Mouse (Mus musculus) thymus, adult 2 months (tissue): ENCODE data around the gene Epha6.

ENCODE experiments used
- CTCF ChIP-seq: fragments of 200-500 bp; IDR thresholded peaks from 2 replicates; pipeline ENCODE4 v1.5.1; 2012; ENCODE audit warnings: mild to moderate bottlenecking, control low read depth, low read length, moderate library complexity, borderline replicate concordance; ENCODE audit not compliant: control insufficient read depth, poor library complexity, insufficient read depth; ENCODE audit errors: extremely low read depth
- POLR2A ChIP-seq: fragments of 200-500 bp; IDR thresholded peaks from 2 replicates; pipeline ENCODE4 v1.6.1; 2012; ENCODE audit warnings: mild to moderate bottlenecking, low read length, control low read depth, moderate library complexity; ENCODE audit not compliant: control insufficient read depth, poor library complexity, insufficient read depth; ENCODE audit errors: extremely low read depth

GRCm38 (mm10) chr16:59617167-59617566 is 988.2 kb downstream of the Epha6 start:
- TF ChIP-seq CTCF (no peak), POLR2A (no peak)
